Comparison of ENCODE assay signal across 16 mouse cellular contexts in the genomic region with DNA sequence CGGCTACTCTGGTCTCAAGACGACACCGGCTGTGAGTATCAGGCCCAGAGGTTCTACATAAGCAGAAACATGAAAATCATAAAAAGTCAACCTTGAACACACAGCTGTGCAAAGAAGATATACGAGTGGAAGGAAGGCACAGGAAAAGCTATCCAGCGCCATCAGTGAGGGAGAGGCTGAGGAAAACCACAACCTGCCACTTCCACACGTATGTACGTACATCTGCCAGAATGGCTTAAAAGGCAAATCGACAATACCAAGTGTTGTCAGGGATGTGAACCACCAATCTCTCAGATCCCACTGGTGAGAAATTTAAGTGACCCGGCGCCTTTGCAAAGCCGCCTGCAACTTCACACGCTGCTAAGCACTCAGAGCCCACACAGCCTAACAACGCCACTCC. TPM values are rescaled to one million over a fixed set of nuclear protein-coding genes. Genes with fewer than 3 reads are reported as not detected.
A peak's percentile ranks its signal among the peaks of the same experiment; 100 is the strongest.
DNase-seq lines count a peak whose midpoint lies in the region; ATAC-seq and TF ChIP-seq lines count a peak whose summit lies in the region.
"Had no signal": no experiment of that assay in that cellular context is flagged by ENCODE, and none has a peak within 500 bp of the region (broad histone marks: within the 10 kb centered on the region; RNA-seq: fewer than 3 reads in every experiment).

No protein-coding gene starts in this region.

- TF ChIP-seq EP300 in liver, postnatal 0 days (IDR thresholded peaks at IDR 0.05; ENCODE audit: low read depth): no peak

- peak overlapping the region; percentile 57 for H3K4me2 ChIP-seq in liver, embryonic 12.5 days
- H3K4me2 ChIP-seq in liver, postnatal 0 days (ENCODE audit: low read depth, low read length): no peak overlapping the region
- H3K4me2 ChIP-seq: forebrain, embryonic 13.5 days; heart, embryonic 11.5 days had no signal

- ATAC-seq in CD4-positive, CD25-positive, alpha-beta regulatory T cell, adult 4 months: no peak
- ATAC-seq in liver, embryonic 12.5 days: no peak
- ATAC-seq in liver, postnatal 0 days: no peak
- ATAC-seq in common myeloid progenitor, adult 5-6 weeks (replicated peaks; ENCODE audit: low read depth, poor library complexity, severe bottlenecking): peak; percentile 10
- ATAC-seq: forebrain, embryonic 13.5 days had no signal

- H3K27ac ChIP-seq in liver, embryonic 12.5 days: peak overlapping the region; percentile 62
- H3K27ac ChIP-seq in liver, postnatal 0 days (ENCODE audit: low read depth): no peak overlapping the region

- H3K4me1 ChIP-seq in liver, embryonic 12.5 days: peaks cover 69% of the 10 kb centered on the region
- H3K4me1 ChIP-seq in liver, postnatal 0 days (ENCODE audit: insufficient read depth): peaks cover 16% of the 10 kb centered on the region

- no peak overlapping the region for H3K4me3 ChIP-seq in liver, embryonic 12.5 days
- no peak overlapping the region for H3K4me3 ChIP-seq in liver, postnatal 0 days (ENCODE audit: low read depth, low read length)
- H3K4me3 ChIP-seq: forebrain, embryonic 13.5 days had no signal

- peak; percentile 38 for DNase-seq in CD4-positive, CD25-positive, alpha-beta regulatory T cell, adult 2 months (ENCODE audit: low read depth, low spot score)
- no peak for DNase-seq in liver, postnatal 0 days
- peak; percentile 54 for DNase-seq in naive thymus-derived CD4-positive, alpha-beta T cell, adult 2 months (ENCODE audit: low read depth)
- no peak for DNase-seq in cerebellum, postnatal 4 days (ENCODE audit: low spot score in 2 of 2)
- no peak for DNase-seq in spleen, postnatal 36 days (ENCODE audit: low spot score in 2 of 2)
- DNase-seq: cerebellum, postnatal 14 days; gastrocnemius, postnatal 25 days; heart, postnatal 14 days; kidney, adult 2 months; kidney, postnatal 36 days; right cerebral cortex, postnatal 25 days had no signal

- no peaks in the 10 kb centered on the region for H3K9me3 ChIP-seq in liver, embryonic 12.5 days (replicated peaks)
- no peaks in the 10 kb centered on the region for H3K9me3 ChIP-seq in liver, postnatal 0 days (ENCODE audit: low read length)
- H3K9me3 ChIP-seq: forebrain, embryonic 13.5 days had no signal

- no peaks in the 10 kb centered on the region for H3K36me3 ChIP-seq in liver, embryonic 12.5 days
- no peaks in the 10 kb centered on the region for H3K36me3 ChIP-seq in liver, postnatal 0 days (replicated peaks; ENCODE audit: insufficient read depth, low read length)

- 54% methylated on average over 13 of the region's 13 CpGs for WGBS in liver, embryonic 12.5 days (ENCODE audit: insufficient replicate concordance)
- WGBS in liver, postnatal 0 days (ENCODE audit: insufficient replicate concordance): 62% methylated on average over 13 of the region's 13 CpGs

- H3K27me3 ChIP-seq in liver, embryonic 12.5 days (replicated peaks): no peaks in the 10 kb centered on the region
- no peaks in the 10 kb centered on the region for H3K27me3 ChIP-seq in liver, postnatal 0 days (ENCODE audit: insufficient read depth, low read length)
- H3K27me3 ChIP-seq: forebrain, embryonic 13.5 days had no signal

- H3K9ac ChIP-seq in liver, embryonic 12.5 days: peak overlapping the region; percentile 22; the same call in 1 of the 2 replicates
- no peak overlapping the region for H3K9ac ChIP-seq in liver, postnatal 0 days (replicated peaks)
- H3K9ac ChIP-seq: forebrain, embryonic 13.5 days had no signal

- TF ChIP-seq CTCF in liver, postnatal 0 days (IDR thresholded peaks at IDR 0.05; ENCODE audit: low read depth): no peak

RNA-seq across cellular contexts. Expression of a gene that starts 47.5 kb away (rescaled TPM):
- polyA plus RNA-seq in CD4-positive, CD25-positive, alpha-beta regulatory T cell, adult 4 months (2017; shearing (Covaris generic)): 10 to 100 TPM; 25.0 to 25.2 TPM
- polyA plus RNA-seq in liver, embryonic 12.5 days (2016; fragmentation: Nextera tagmentation; extraction: Ambion mirVana): 16.4 and 17.5 TPM in 2 replicates
- polyA plus RNA-seq in liver, postnatal 0 days (2015; fragmentation: Nextera tagmentation; extraction: Ambion mirVana): 5.4 and 6.3 TPM in 2 replicates
- 18.5 and 26.2 TPM in 2 replicates for total RNA-seq in common myeloid progenitor, adult 5-6 weeks (2017)

Comparison
In these comparisons a context has a peak if more than half of its experiments do, and no peak if none do; other contexts are left out.
1. DNase-seq: peak in CD4-positive, CD25-positive, alpha-beta regulatory T cell, adult 2 months (single experiment) and naive thymus-derived CD4-positive, alpha-beta T cell, adult 2 months (single experiment); none in liver, postnatal 0 days (single experiment), cerebellum, postnatal 4 days (0 of 2) and spleen, postnatal 36 days (0 of 2).